Mouse (Mus musculus) ovary, adult 10 weeks (tissue): Measurements from ENCODE around the gene Il2rb. TPM values are rescaled to one million over a fixed set of nuclear protein-coding genes. Genes with fewer than 3 reads are reported as not detected.

ENCODE experiments used
- polyA plus RNA-seq: library from polyadenylated mRNA; stranded (reverse); fragments of 350-450 nt; fragmentation: Illumina TruSeq; extraction: RNeasy Lipid Tissue Mini Kit (QIAGEN cat#74804); gene quantifications from one replicate; pipeline ENCODE4 v1.2.3, GENCODE M21; 2014

Gene Il2rb
- 0.31 TPM for polyA plus RNA-seq

GRCm38 (mm10) chr15:78494968-78495406 is at the start of gene Il2rb:
TSS of gene Il2rb (minus strand) at chr15:78495271.

GRCm38 (mm10) chr15:78544561-78545001 is 49.5 kb upstream of the Il2rb start, which contains the start of gene Sstr3:
TSS of gene Sstr3 (minus strand) at chr15:78544685.

GRCm38 (mm10) chr15:78530671-78531450 is 35.8 kb upstream of the Il2rb start, which contains the start of gene C1qtnf6:
TSS of gene C1qtnf6 (minus strand) at chr15:78531416.

GRCm38 (mm10) chr15:78468379-78468937 is 26.6 kb downstream of the Il2rb start, which contains the start of gene Tmprss6:
TSS of gene Tmprss6 (minus strand) at chr15:78468634.

Other genes with a start within 250 kb of the Il2rb start
- gene Csf2rb2, start 189.6 kb downstream of the Il2rb start, polyA plus RNA-seq = 2.3 TPM
- gene Csf2rb, start 169.5 kb downstream of the Il2rb start, polyA plus RNA-seq = 1.7 TPM
- gene Tex33, start 99.4 kb downstream of the Il2rb start, polyA plus RNA-seq = not detected
- gene Tst, start 89.4 kb downstream of the Il2rb start, polyA plus RNA-seq = 1.4 TPM
- gene Mpst, start 88.9 kb downstream of the Il2rb start, polyA plus RNA-seq = 1.5 TPM
- gene Kctd17, start 66.7 kb downstream of the Il2rb start, polyA plus RNA-seq = 3.5 TPM
- not detected for gene Tmprss6, start 26.6 kb downstream of the Il2rb start, polyA plus RNA-seq
- gene C1qtnf6, start 36.1 kb upstream of the Il2rb start, polyA plus RNA-seq = 24.5 TPM
- gene Sstr3, start 49.4 kb upstream of the Il2rb start, polyA plus RNA-seq = 0.14 TPM
- 0.91 TPM for gene Rac2, start 77.5 kb upstream of the Il2rb start, polyA plus RNA-seq
- gene Cyth4, start 101.8 kb upstream of the Il2rb start, polyA plus RNA-seq = 1.1 TPM
- gene Elfn2, start 223.5 kb upstream of the Il2rb start, polyA plus RNA-seq = not detected